Mouse (Mus musculus) liver, embryonic 14.5 days (tissue): Measurements from ENCODE around the gene Eif6.

Source experiments
- CTCF ChIP-seq: IDR thresholded peaks from 2 replicates; pipeline ENCODE4 v1.5.1; 2016; ENCODE audit warnings: antibody characterized with exemption, low read depth, control low read depth
- EP300 ChIP-seq: IDR thresholded peaks from 2 replicates; pipeline ENCODE4 v1.6.1; 2016; ENCODE audit warnings: antibody characterized with exemption, low read depth

DNA sequence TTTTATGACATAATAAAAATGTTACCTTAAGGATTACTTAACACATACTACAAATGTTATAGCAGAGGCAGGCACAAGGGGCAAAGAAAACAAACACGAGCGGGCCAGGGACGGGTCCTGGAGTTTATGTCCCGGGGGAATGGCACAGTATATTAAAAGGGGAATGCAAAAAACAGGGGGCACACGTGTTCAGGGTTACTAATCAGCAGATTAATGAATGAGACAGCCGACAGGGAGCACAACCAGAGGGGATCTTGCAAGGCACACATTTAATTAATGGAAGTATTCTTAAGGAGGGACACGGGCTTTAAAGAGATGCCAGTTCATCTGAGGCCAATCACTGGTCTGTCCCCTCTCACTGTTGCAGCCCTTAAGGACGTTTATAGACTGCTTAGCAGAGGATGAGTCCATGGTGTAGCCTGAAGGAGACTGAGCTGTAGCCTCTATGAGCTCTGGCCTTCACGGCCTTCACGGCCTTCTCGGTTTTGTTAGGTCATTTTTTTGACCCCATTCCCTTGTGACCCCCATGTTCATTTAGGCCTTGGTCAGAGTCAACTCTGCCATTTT lies 36.7 kb upstream of the Eif6 start:
- TF ChIP-seq CTCF (no peak), EP300 (no peak)
